Mouse (Mus musculus): Measurements from ENCODE around the gene Ppp1r36.
"Not testable (repeated sequence)": the region's sequence is repeated elsewhere in the genome, so short reads cannot be mapped to it uniquely, and the experiment has no call there.

Gene Ppp1r36

DNA sequence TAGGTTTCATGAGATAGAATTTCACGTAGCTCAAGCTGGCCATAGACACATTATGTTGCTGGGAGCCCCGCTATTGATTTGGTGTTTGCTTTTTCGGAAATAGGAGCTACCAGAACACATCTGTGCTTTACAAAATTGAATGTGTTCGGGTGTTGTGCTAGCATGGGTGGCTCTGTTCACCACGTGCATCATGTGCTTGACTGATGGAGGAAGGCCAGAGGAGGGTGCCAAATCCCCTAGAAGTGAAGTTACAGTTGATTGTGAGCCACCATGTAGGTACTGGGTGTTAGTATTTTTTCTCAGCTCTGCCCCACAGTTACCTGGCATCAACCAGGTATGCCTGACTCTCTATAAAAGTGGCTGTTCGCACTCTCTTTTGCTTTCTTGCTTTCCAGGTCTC lies 27.5 kb downstream of the Ppp1r36 start:
- peak; percentile 61 for DNase-seq (ENCODE audit: low read depth, low spot score)

DNA sequence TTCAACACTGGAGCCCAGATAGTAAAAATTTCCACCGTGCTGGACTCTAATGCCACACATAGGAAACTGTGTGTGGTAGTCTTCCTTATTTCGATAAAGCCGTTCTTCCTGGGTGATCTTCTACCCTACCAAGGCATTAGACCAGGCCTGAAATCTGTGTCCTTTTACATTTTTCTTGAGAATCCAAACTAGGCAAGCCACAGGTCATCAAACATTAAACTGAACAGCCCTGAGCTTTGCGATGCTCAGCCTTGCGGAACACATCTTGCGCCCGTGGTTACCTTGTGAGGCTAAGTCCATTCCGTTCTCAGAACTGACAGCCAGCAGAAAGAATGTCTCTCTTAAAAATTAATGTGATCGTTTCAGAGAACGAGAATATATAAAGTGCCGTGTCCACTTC lies 28.9 kb downstream of the Ppp1r36 start:
- DNase-seq (ENCODE audit: low read depth, low spot score), result no peak

DNA sequence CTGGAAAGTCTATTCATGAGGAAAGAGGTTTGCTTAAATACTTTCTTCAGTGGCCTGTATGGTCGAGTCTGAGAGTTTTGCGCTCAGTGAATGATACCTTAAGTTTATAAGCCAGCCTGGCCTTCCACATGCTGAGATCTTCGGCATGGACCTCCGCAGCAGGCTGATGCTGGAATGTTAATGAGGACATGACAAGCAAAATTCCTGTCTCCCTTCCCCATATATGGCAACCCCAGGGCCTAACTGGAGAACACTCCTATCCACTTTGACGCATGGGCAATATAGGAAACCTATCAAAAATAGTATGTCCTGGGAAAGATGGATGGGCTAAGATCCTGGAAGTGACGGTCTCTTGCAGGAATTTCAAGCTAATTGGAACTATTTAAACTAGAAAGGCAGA lies 30.8 kb downstream of the Ppp1r36 start:
- no peak for DNase-seq (ENCODE audit: low read depth, low spot score)

DNA sequence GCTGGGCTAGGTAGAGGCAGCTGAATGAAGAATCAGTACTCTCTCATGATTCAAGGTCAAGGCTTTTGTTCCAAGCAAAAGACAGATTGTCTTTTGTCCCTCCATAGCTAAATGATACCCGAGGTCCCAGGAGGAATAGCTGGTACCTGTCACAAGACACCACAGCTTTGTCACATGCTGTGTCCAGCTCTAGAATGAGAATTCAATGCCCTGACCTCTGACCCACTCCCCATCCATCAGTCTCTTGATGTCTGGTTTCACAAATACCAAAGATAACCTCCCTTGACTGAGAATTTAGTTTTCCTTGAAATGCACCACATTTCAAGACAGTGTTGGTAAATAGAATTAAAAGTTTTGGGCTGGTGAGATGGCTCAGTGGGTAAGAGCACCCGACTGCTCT lies 34.9 kb downstream of the Ppp1r36 start:
- no peak for DNase-seq (ENCODE audit: low read depth, low spot score)

DNA sequence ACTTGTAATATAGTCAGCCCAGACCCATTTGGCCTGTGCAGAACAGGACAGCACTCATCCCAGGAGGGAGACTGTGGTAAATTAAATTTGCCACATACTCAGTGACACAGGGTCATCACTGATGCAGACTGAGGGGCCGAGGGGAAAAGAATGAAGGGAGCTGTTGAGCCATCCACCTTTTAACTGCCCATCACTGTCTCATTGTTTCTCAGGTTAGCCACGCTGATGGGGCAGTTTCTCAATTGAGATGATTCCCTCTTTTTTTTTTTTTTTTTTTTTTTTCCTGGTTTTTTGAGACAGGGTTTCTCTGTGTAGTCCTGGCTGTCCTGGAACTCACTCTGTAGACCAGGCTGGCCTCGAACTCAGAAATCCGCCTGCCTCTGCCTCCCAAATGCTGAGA lies 41.1 kb downstream of the Ppp1r36 start:
- not testable (repeated sequence) for DNase-seq (ENCODE audit: low read depth, low spot score)

DNA sequence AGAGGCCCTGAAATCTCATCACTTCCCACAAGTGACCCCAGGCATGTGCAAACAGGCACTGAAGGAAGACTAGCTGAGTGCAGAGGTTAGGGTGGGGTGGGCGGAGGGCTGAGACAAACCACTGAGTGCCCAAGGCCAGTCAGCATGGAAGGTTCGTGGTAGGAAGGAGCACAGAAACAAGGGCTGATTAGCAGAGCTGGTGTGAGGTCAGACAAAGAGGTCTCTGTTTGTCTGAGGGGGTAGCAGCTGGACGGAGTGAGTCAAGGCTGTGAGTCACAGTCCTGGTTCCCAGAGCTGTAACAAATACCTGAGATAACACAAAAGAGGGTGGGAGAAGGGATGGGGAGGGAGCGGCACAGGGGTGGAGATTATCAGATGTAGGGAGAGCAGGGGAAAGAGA lies 41.7 kb downstream of the Ppp1r36 start:
- DNase-seq (ENCODE audit: low read depth, low spot score), result no peak

DNA sequence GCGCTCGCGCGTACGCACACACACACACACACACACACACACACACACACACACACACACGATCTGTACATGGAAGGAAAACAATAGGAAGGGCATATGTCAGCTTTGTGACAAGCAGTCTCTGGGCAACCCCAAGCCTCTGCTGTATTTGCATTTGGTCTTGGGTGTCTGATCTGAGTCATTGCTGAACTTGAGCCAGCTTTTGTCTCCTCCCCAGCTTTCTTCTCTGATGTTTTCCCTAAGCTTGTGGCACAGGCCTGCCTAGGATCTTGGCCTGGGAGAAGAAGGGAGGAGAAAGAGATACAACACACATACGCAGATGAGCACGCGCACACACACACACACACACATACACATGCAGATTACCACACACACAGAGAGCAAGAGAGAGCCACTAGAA lies 46.1 kb downstream of the Ppp1r36 start:
- DNase-seq (ENCODE audit: low read depth, low spot score), result no peak

DNA sequence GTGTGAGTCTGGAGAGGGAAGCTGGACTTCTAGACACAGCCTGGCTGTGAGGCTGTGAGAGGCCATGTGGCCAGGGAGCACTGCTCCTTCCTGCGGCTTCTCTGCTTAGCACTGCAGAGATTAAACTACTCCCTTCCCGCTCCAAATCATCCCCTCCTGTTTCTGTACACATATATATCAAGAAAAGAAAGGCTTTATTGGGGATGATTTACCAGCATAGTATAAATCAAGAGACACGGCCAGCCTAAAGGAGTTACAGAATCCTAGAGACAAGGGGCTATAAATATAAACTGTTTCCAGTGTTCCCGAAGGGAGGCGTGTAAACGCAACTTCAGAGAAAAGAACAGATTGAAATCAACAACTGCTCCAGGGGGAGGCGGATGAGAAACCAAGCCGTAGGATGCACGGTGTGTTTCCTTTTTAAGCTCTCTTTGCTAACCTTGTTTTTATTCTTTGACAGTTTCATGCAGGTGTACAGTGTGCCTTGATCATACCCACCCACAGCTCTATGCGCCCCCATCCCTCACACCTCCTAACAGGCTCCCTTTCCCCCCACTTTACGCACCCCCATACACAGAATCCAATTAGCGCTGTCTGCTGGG lies 47.4 kb downstream of the Ppp1r36 start:
- no peak for DNase-seq (ENCODE audit: low read depth, low spot score)

DNA sequence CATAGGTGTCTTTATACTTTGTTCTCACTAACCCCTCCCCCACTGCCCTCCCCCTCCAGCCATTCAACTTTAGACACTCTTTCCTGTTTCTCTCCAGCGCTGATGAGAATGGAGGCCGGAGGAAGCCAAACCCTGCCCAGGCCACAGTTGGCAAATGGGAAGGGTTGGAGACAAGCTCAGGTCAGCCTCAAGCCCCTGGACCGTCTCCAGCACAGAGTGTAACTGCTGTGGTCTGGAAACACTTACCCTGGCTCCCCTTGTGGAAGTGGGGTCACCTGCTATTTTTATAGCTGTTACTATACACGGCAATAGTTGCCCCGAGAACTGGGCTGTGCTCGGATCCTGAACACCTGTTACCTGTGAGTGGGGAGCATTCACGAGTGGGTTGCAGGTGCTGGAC lies 49.3 kb downstream of the Ppp1r36 start:
- DNase-seq (ENCODE audit: low read depth, low spot score), result no peak

DNA sequence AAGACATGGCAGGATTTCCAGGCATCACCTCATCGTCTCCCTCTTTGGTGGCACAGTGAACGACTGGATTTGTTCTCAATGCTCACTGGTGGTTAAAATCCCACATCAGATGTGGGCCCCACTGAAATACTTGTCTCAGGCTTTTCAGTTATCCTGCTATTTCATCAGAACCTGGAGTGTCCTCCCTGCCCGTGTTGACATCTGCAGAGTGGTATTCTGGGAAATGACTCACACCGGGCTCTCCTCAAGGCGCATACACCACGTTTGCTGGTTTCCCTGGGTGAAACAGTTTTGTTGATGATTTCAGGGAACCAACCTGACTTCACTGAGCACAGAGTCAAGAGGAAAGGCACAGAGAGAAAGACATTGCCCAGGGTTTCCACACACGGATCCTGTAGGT lies 49.9 kb downstream of the Ppp1r36 start:
- DNase-seq (ENCODE audit: low read depth, low spot score), result no peak

DNA sequence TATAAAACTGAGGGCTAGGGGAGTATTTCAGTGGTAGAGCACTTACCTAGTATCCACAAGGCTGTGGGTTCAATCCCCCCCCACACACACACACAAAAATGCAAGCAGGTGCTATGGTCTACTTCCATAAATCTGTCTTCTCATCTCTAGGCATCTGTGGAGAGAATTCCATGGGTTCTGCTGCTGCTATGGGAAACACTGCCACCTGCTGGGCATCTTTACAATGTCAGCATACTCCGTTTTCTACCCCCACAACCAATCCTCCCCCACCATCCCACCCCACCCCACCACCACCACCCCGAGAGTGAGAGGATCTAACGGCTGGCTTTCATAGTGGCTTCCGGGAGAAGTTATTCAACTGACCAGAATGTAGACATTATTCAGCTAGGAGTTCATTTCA lies 54.7 kb downstream of the Ppp1r36 start:
- DNase-seq (ENCODE audit: low read depth, low spot score), result peak; percentile 55

DNA sequence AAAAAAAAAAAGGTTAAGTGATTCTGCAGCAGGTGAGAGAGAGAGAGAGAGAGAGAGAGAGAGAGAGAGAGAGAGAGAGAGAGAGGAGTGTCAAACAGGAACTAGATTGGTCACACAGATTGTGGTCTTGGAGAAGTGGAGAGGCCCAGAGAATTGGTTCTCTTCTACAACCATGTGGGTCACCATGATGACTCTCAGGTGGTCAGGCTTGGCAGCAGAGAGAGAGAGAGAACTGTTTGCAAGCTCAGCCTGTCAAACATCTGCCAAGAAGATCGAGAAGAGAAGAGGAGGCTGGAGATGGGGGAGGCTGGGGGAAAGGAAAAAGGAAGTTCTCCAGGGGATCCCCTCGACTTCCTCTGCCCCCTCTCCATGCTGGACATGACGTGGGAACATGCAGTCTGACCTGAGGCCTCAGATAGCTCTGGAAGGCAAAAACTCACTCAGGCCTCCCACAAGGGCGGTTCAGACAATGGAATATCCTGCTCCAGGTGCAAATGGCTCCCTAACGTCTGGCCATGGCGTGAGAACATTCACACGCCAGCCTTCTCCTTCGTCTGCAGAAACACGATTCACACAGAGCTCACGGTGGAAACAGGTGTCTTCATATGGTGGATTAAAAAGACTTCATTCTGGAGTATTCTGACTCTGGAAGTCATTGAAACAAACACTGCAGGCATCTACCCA lies 56.4 kb downstream of the Ppp1r36 start:
- DNase-seq (ENCODE audit: low read depth, low spot score), result peak; percentile 54

DNA sequence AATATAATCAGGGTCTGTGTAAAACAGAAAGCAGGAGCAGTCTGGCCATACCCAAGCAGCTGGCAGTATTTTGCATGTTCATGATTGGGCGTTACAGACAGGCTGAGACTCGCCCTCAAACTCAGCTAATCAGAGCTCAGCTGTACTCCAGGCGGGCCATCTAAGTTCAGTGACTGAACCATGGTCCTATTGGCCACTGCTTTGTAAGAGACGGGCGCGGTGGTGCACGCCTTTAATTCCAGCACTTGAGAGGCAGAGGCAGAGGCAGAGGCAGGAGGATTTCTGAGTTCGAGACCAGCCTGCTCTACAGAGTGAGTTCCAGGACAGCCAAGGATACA lies 56.9 kb downstream of the Ppp1r36 start:
- peak; percentile 83 for DNase-seq (ENCODE audit: low read depth, low spot score)

DNA sequence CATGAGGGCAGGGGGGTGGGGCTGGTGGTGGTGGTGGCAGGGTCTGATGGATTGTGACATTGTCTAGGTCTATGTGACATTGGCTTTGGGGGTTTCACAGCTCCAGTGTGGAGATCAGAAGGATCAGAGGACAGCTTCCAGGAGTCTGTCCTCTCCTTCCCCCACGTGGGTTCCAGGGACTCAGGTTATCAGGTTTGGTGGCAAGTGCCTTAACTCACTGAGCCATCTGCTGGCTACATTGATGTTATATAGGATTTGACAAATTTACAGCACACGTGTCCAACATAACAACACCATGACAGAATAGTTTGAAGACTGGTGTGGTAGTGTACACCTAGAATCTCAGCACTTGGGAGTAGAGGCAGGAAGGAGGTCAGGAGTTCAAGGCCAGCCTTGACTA lies 57.5 kb downstream of the Ppp1r36 start:
- peak; percentile 36 for DNase-seq (ENCODE audit: low read depth, low spot score)

DNA sequence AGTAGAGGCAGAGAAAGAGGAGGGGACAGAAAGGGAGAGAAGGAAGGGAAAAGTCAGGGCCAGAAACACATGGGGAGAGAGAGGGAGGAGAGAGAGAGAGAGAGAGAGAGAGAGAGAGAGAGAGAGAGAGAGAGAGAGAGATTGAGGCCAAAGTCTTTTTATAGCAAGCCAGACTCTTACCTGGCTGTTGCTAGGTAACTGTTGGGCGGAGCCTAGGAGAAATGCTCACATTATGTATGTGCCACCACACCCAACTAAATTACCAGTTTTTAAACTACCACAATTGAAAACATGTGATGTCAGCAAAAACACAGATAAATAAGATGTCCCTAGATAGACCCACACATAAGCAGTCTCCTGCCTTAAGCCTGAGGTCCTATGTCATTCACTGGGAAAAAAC lies 58.8 kb downstream of the Ppp1r36 start:
- no peak for DNase-seq (ENCODE audit: low read depth, low spot score)

DNA sequence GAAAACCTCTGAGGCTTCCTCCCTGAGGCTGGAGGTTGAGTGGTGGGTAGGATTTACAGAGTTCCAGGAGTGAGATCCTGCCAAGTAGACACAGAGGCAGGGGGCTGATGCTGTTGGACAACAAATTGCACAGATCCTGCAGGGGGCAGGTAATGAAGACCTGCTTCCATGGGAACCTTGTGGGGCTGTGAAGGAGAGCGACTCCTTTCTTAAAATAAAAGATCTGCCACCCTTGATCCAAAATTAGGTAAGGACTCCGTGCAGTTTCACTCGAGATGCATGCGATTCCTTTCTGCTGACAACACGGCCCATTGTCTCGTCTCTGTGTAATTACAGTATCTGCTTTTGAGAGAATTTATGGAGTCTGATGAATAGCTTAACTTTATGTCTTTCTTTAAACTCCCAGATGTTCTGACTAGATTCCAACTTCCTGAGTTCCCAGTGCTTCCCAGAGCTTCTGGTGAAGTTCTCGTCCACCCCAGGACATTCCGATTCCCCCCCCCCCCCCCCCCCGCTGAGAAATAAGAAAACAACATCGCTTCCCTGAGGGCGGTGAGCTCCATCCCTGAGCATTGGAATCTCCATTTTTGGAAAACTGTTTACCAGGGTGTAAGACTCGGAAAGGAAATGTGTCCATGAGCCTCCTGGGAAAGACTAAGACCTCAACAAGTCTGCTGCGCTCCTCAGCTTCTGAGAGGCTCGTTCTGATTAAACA lies 61.1 kb downstream of the Ppp1r36 start:
- no peak for DNase-seq (ENCODE audit: low read depth, low spot score)

DNA sequence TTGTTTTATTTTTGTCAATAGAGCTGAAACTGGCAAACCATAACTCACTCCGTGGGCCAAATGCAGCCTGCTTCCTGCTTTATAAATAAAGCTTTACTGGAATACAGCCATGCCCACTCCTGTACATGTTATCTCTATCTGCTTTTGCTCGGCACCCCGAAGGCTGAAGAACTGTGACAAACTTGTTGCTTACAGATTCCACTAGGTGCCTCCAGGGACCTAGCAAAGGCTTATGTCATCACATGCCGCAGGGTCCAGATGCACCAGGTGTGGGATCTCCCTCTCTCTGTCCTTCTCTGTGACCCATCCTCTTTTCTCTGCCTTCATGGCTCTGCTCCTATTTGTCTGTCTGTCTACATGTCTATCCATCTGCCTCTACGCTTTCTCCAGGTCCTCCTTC lies 61.8 kb downstream of the Ppp1r36 start:
- no peak for DNase-seq (ENCODE audit: low read depth, low spot score)

DNA sequence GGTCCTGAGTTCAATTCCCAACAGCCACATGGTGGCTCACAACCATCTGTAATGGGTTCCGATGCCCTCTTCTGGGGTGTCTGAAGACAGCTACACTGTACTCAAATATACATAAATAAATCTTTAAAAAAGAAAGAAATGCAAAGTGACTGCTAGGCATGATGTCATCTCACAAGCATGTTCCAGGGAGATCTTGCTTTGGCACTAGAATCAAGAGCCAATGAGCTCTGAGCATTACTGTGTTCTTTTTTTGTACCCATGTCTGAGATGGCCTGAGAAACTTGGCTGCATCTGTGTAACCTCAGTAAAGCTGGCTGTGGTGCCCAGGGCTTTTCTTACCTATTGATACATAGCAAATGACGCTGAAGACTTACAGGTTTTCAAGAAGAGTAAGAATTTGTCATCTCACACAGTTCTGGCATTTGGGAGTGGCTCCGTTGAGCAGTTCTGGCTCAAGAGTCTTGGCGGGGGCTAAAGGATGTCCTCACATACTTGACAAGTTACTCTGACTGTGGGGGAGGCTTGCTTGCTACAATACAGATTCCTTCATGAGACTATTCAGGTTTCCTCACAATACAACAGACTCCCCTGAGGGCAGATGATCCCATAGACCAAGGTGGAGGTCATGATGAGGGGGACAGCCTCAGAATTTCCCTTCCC lies 62.6 kb downstream of the Ppp1r36 start:
- no peak for DNase-seq (ENCODE audit: low read depth, low spot score)

DNA sequence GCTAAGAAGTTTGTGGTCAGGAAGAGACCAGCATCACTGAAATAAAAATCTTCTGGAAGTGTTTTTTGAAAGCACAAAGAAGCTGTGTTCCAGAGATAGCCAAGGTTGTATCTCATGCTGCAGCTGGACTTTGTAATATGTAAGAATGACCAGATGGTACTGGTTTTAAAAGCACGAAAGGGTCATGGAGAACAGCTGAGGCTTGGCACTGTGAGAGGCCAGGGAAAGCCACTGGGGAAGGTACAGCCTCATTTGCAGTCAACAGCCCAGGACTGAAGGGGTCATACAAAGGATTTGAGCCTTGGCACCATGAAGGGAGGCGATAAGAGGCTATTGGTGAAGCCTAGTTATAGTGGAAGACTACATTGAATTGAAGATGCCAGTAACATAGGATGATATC lies 65.1 kb downstream of the Ppp1r36 start:
- DNase-seq (ENCODE audit: low read depth, low spot score), result no peak

DNA sequence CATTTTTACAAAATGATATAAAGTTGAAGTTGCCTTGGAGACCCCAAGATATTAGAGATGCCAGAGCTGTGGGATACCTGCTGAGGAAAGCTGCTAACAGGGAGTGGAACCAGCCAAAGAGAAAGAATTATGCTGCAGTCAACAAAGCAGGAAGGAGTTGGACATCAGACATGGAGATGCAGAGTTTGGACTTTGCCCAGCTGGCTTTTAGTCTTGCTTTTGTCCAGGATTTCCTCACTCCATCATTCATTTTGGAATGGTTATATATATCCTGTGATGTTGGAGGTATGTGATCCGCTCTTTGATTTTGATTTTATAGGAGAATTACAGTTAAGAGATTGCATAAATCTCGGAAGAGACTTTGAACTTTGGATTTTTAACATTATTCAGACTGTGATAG lies 65.6 kb downstream of the Ppp1r36 start:
- DNase-seq (ENCODE audit: low read depth, low spot score), result no peak

DNA sequence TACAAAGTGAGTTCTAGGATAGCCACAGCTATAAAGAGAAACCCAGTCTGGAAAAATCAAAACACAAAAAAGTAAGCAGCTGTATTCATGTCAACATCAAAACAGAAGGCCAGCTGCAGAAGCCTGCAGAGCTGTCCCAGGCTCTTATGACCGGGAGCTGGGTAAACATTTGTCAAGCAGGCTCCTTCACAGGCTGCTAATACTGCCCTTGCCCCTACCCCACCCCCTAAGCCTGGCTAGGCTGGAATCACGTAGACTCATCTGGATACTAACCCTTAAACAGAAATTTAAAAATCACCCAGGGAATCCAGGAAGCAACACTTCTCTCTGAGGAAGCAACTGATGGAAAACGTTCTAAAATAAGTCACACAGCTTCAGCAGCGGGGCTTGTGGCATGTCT lies 67.5 kb downstream of the Ppp1r36 start:
- no peak for DNase-seq (ENCODE audit: low read depth, low spot score)

DNA sequence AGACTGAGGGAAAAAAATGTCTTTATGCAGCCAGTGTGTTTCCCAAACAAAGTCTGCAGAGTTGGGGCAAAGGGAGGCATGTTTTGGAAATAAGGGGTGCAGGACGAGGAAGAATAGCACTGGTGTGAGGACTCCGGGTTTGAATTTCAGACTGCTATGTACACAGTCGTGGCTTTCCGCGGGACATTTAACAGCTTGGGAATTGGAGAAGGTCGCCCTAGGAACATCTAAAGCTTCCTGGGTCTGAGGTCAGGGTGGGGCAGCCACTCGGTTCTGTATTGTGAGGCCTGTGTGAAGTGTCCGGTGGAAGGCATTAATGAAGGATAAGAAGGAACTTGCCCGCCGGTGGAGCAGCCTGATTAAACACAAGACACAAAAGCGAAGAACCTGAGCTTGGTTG lies 68.0 kb downstream of the Ppp1r36 start:
- DNase-seq (ENCODE audit: low read depth, low spot score), result no peak

DNA sequence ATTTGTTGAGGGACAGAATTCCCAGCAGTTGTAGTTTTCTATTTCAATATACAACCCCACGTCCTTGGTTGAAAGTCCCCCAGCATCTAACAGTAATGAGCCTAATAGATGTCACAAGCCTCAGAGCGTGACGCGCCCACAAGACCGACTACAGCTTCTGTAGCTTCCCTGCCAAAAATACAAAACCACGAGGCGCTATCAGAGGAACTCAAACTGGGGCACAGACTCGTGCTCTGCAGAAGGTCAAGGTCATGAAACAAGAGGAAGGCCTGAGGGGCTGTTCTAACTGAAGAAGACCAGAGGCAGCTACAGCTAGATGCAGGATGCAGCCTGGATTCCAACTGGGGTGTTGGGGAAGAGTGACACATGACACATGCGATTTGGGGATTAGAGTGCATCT lies 69.6 kb downstream of the Ppp1r36 start:
- DNase-seq (ENCODE audit: low read depth, low spot score), result no peak

Data from A20 (cell line).